Mouse (Mus musculus) lung, postnatal 36 days (tissue): ENCODE data around the gene Triobp.
"Not testable (repeated sequence)": the region's sequence is repeated elsewhere in the genome, so short reads cannot be mapped to it uniquely, and the experiment has no call there.

Source experiments
- DNase-seq: peaks from one replicate; pipeline ENCODE4 v3.0.0; 2022; ENCODE audit warnings: mixed read lengths

Gene Triobp

GRCm38 (mm10) chr15:79031908-79032307 is 84.4 kb downstream of the Triobp start:
- DNase-seq = not testable (repeated sequence)

GRCm38 (mm10) chr15:79037913-79038328 is 90.4 kb downstream of the Triobp start:
- DNase-seq = peak; percentile 85

GRCm38 (mm10) chr15:79038331-79038730 is 90.8 kb downstream of the Triobp start:
- no peak for DNase-seq

GRCm38 (mm10) chr15:79038853-79039252 is 91.3 kb downstream of the Triobp start:
- DNase-seq = peak; percentile 94

- DNase-seq = no peak
Observed at GRCm38 (mm10) chr15:79040501-79041416, 93.2 kb downstream of the Triobp start.

GRCm38 (mm10) chr15:79041585-79041984 is 94.1 kb downstream of the Triobp start, which contains the start of gene Galr3:
Gene Galr3, plus strand, starts transcription at chr15:79041885.
- DNase-seq = no peak

- no peak for DNase-seq
Observed at GRCm38 (mm10) chr15:79042721-79043491, 95.4 kb downstream of the Triobp start.

GRCm38 (mm10) chr15:79044837-79045236 is 97.3 kb downstream of the Triobp start:
- DNase-seq = no peak

GRCm38 (mm10) chr15:79048186-79048585 is 100.7 kb downstream of the Triobp start:
- DNase-seq = no peak

GRCm38 (mm10) chr15:79050160-79050845 is 102.8 kb downstream of the Triobp start:
- no peak for DNase-seq

GRCm38 (mm10) chr15:79050964-79051363 is 103.4 kb downstream of the Triobp start:
- DNase-seq = no peak

GRCm38 (mm10) chr15:79051461-79052360 is 104.2 kb downstream of the Triobp start:
- peak; percentile 68 for DNase-seq

- no peak for DNase-seq
Observed at GRCm38 (mm10) chr15:79052366-79052765, 104.8 kb downstream of the Triobp start.
